Mouse (Mus musculus): ENCODE data around the gene Arhgap23. TPM values are rescaled to one million over a fixed set of nuclear protein-coding genes. Genes with fewer than 3 reads are reported as not detected.

Arhgap23 gene
- polyA plus RNA-seq, 1 experiment from 2014 or later, result 7.0 TPM

- Histone ChIP-seq H3K4me2 (replicated peaks; ENCODE audit: low read depth, low read length) (no peak overlapping the region), H3K27ac (ENCODE audit: low read length) (no peak overlapping the region), H3K4me3 (ENCODE audit: low read depth, low read length) (no peak overlapping the region), H3K9me3 (ENCODE audit: low read length) (no peaks in the 10 kb centered on the region), H3K27me3 (replicated peaks; ENCODE audit: insufficient read depth, low read length) (no peaks in the 10 kb centered on the region), H3K36me3 (ENCODE audit: insufficient read depth, low read length) (peaks cover 7% of the 10 kb centered on the region; the same call in 1 of the 2 replicates), H3K4me1 (ENCODE audit: insufficient read depth, low read depth, low read length) (no peaks in the 10 kb centered on the region), H3K9ac (replicated peaks; ENCODE audit: low read depth) (no peak overlapping the region)
- ATAC-seq, result no peak
- no peak for TF ChIP-seq EP300 (IDR thresholded peaks at IDR 0.05)
- no peak for TF ChIP-seq CTCF (IDR thresholded peaks at IDR 0.05)
- DNase-seq (ENCODE audit: low spot score), result no peak
- WGBS, result 60% methylated on average over 2 of the region's 2 CpGs
Measured at GRCm38 (mm10) chr11:97398506-97398905, 16.8 kb upstream of the Arhgap23 start.

GRCm38 (mm10) chr11:97399958-97400710, 15.2 kb upstream of the Arhgap23 start:
- ATAC-seq, result peak; percentile 78
- H3K9me3 ChIP-seq (ENCODE audit: low read length), result no peaks in the 10 kb centered on the region

DNA sequence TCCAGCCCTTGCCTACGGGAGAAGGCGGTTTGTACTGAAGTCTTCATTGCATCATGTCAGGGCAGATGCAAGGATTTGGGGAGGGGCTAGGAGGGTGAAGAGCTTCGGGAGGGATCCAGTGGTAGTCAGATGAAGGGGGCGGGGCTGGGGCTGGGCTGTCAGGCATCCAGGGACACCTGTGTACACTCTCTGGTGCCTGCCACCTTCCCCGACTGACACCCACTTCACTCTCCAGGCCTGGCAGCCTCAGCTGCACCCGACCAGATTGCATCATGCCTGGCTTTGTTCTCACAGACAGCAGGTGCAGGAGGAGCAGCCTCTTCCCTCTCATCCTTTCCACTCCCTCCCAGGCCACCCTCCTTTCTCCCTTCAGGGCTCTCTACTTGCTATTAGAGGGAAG, 14.3 kb upstream of the Arhgap23 start:
- Histone ChIP-seq H3K27ac (ENCODE audit: low read length) (no peak overlapping the region), H3K9me3 (ENCODE audit: low read length) (no peaks in the 10 kb centered on the region), H3K4me3 (ENCODE audit: low read depth, low read length) (no peak overlapping the region), H3K4me1 (ENCODE audit: insufficient read depth, low read depth, low read length) (peaks cover 12% of the 10 kb centered on the region; the same call in 1 of the 2 replicates), H3K4me2 (replicated peaks; ENCODE audit: low read depth, low read length) (no peak overlapping the region), H3K27me3 (replicated peaks; ENCODE audit: insufficient read depth, low read length) (no peaks in the 10 kb centered on the region), H3K9ac (replicated peaks; ENCODE audit: low read depth) (no peak overlapping the region), H3K36me3 (ENCODE audit: insufficient read depth, low read length) (0 out of 2 replicates have a peak, but pooled peaks cover 3% of the 10 kb centered on the region)
- DNase-seq (ENCODE audit: low spot score) (peak; percentile 29), ATAC-seq (no peak)
- 20% methylated on average over 6 of the region's 6 CpGs for WGBS
- TF ChIP-seq EP300 (IDR thresholded peaks at IDR 0.05) (no peak), CTCF (IDR thresholded peaks at IDR 0.05) (no peak)

More at GRCm38 (mm10) chr11:97399958-97400710, 15.2 kb upstream of the Arhgap23 start:
- peak; percentile 97 for TF ChIP-seq CTCF (IDR thresholded peaks at IDR 0.05)
- no peak for TF ChIP-seq EP300 (IDR thresholded peaks at IDR 0.05)
- Histone ChIP-seq H3K27ac (ENCODE audit: low read length) (no peak overlapping the region), H3K9ac (replicated peaks; ENCODE audit: low read depth) (no peak overlapping the region), H3K4me1 (ENCODE audit: insufficient read depth, low read depth, low read length) (peaks cover 6% of the 10 kb centered on the region; the same call in 1 of the 2 replicates), H3K27me3 (replicated peaks; ENCODE audit: insufficient read depth, low read length) (no peaks in the 10 kb centered on the region), H3K4me3 (ENCODE audit: low read depth, low read length) (no peak overlapping the region), H3K36me3 (ENCODE audit: insufficient read depth, low read length) (0 out of 2 replicates have a peak, but pooled peaks cover 6% of the 10 kb centered on the region), H3K4me2 (replicated peaks; ENCODE audit: low read depth, low read length) (peak overlapping the region; percentile 44)
- DNase-seq (ENCODE audit: low spot score), result peak; percentile 96
- WGBS, result 3% methylated on average over 23 of the region's 23 CpGs

- TF ChIP-seq CTCF (IDR thresholded peaks at IDR 0.05) (no peak), EP300 (IDR thresholded peaks at IDR 0.05) (no peak)
- Histone ChIP-seq H3K27me3 (replicated peaks; ENCODE audit: insufficient read depth, low read length) (no peaks in the 10 kb centered on the region), H3K4me2 (replicated peaks; ENCODE audit: low read depth, low read length) (no peak overlapping the region), H3K9me3 (ENCODE audit: low read length) (no peaks in the 10 kb centered on the region), H3K27ac (ENCODE audit: low read length) (no peak overlapping the region), H3K9ac (replicated peaks; ENCODE audit: low read depth) (no peak overlapping the region), H3K36me3 (ENCODE audit: insufficient read depth, low read length) (no peaks in the 10 kb centered on the region), H3K4me1 (ENCODE audit: insufficient read depth, low read depth, low read length) (peaks cover 12% of the 10 kb centered on the region; the same call in 1 of the 2 replicates), H3K4me3 (ENCODE audit: low read depth, low read length) (no peak overlapping the region)
- DNase-seq (ENCODE audit: low spot score) (peak; percentile 59), ATAC-seq (no peak)
- WGBS, result 60% methylated on average over 3 of the region's 3 CpGs
Measured at GRCm38 (mm10) chr11:97401686-97402435, 13.5 kb upstream of the Arhgap23 start.

GRCm38 (mm10) chr11:97402746-97403145, 12.6 kb upstream of the Arhgap23 start:
- TF ChIP-seq EP300 (IDR thresholded peaks at IDR 0.05) (no peak), CTCF (IDR thresholded peaks at IDR 0.05) (no peak)
- no peaks in the 10 kb centered on the region for H3K9me3 ChIP-seq (ENCODE audit: low read length)
- no peak for ATAC-seq
- H3K27me3 ChIP-seq (replicated peaks; ENCODE audit: insufficient read depth, low read length), result no peaks in the 10 kb centered on the region
- DNase-seq (ENCODE audit: low spot score), result no peak
- H3K36me3 ChIP-seq (ENCODE audit: insufficient read depth, low read length), result no peaks in the 10 kb centered on the region
- no peak overlapping the region for H3K9ac ChIP-seq (replicated peaks; ENCODE audit: low read depth)
- peaks cover 12% of the 10 kb centered on the region; the same call in 1 of the 2 replicates for H3K4me1 ChIP-seq (ENCODE audit: insufficient read depth, low read depth, low read length)
- WGBS, result 33% methylated on average over 2 of the region's 2 CpGs
- H3K4me3 ChIP-seq (ENCODE audit: low read depth, low read length), result no peak overlapping the region
- H3K4me2 ChIP-seq (replicated peaks; ENCODE audit: low read depth, low read length), result no peak overlapping the region
- no peak overlapping the region for H3K27ac ChIP-seq (ENCODE audit: low read length)

DNA sequence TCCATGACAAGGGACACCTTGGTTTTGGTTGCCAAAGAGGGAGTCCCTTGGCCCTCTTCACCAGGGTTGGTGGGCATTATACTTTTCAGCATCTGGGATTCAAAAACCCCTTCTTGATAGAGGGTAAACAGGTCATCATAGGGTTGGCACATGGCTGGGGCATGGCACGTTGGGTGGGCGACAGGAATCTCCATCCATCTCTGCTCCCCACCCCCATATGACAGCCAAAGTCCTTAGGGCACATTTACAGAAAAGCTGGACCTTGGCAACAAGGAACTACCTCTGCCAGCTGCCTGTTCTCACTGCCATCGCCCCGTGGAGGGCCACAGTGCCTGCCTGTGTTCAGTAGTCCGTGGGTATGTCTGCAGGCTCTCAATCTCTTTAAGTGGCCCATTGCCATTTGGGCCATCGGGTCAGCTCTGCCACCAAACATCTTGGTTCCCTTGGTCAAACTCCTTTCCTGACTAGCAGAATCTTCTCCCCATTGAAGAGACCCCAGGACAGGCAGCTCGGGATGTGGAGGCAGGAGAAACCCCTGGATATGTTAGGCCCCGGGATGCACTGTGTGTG, 11.6 kb upstream of the Arhgap23 start:
- ATAC-seq (no peak), DNase-seq (ENCODE audit: low spot score) (no peak)
- H3K4me3 ChIP-seq (ENCODE audit: low read depth, low read length), result no peak overlapping the region
- 41% methylated on average over 8 of the region's 8 CpGs for WGBS
- TF ChIP-seq EP300 (IDR thresholded peaks at IDR 0.05) (no peak), CTCF (IDR thresholded peaks at IDR 0.05) (no peak)
- H3K9ac ChIP-seq (replicated peaks; ENCODE audit: low read depth), result no peak overlapping the region
- peak overlapping the region; percentile 94 for H3K4me2 ChIP-seq (replicated peaks; ENCODE audit: low read depth, low read length)
- no peaks in the 10 kb centered on the region for H3K27me3 ChIP-seq (replicated peaks; ENCODE audit: insufficient read depth, low read length)
- peaks cover 12% of the 10 kb centered on the region; the same call in 1 of the 2 replicates for H3K4me1 ChIP-seq (ENCODE audit: insufficient read depth, low read depth, low read length)
- H3K27ac ChIP-seq (ENCODE audit: low read length), result no peak overlapping the region
- no peaks in the 10 kb centered on the region for H3K36me3 ChIP-seq (ENCODE audit: insufficient read depth, low read length)
- no peaks in the 10 kb centered on the region for H3K9me3 ChIP-seq (ENCODE audit: low read length)
